Mouse (Mus musculus): ENCODE measurements around the gene Atg5.

DNA sequence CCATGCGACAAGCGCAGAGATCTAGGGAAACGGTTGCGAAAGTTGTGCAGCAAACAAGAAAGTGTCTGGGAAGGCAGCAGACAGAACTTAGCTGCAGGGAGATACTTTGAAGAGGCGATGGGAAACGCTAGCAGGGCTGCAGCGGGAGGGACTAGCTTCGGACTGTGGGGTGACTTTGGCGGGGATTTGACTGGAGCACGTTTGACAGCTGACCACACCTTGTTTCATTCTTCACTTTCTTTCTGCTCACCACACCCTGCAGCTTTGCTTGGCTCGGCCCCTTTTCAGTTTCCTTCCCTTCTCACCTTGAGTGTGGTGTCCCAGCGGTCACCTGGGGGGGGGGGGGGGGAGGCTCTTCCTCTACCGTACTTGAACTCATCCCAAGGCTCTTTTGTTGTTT, 100.4 kb downstream of the Atg5 start:
- TF ChIP-seq CTCF (IDR thresholded peaks at IDR 0.05) (no peak), EP300 (IDR thresholded peaks at IDR 0.05) (no peak)

Data from lung, postnatal 0 days (tissue).